Mouse (Mus musculus): ENCODE measurements around the gene Clip1.

Clip1 gene

DNA sequence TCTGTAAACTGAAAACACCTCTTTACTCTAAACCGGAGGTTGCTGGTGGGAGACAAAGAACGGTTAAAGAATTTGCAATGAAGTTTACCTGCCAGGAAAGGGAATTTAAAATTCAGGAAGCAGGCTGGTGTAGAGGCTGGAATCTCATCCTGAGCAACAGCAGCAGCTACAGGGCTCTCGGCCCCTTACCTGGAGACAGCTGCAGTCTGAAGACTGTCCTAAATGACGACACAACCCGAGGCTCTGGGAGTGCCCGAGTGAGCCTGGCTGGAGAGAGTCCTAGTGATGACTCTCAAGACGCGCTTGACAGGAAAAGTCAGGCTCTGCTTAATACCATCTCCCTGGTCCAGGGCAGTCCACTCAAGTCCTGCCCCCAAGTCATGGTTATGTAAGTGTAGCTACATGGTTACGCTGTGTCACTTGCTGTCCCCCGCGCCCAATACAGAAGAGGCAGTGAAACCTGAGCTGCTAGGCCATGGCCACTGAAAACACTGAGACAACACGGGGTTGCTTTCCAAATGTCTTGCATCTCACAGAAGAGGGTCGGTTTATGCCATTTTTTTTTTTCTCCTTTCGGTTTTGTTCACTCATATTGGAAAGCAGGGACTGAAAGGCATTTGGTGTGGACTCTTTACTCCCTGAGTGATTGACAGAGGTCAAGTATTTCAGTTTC lies 13.5 kb downstream of the Clip1 start:
- no peak for DNase-seq

DNA sequence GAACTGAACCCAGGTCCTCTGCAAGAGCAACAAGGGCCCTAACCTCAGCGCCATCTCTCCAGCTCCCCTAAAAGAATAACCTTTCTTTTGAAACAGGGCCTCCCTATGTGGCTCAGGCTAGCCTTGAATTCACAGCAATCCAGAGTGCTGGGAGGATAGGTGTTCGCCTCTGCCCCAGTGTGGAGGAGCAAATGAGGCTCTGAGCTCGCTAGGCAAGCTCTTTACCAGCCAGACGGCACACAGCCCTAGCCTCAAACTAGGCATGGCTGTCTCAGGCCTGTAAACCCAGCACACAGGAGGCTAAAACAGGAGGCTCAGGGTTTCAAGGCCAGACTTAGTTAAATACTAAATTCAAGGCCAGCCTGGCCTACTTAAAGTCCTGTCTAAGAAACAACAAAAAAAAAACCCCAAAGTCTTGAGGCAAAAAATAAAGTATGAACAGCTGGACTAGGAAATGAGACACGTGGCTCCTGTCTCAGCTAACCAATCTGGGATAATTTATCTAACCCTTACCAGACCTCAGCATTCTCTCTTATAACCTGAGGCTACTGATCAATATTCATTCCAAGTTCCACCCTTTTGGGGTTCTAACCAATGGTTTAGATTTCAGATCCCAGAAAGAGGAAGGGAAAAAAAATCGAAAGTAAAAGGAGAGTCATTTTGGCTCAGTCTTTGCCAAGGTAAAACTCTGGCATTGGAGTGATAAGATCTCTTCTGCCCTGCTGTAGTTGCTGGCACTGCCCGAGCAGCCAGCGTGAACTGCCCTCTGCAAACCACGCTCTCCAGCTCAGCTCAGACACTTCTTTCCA lies 14.2 kb downstream of the Clip1 start:
- no peak for DNase-seq

GRCm38 (mm10) chr5:123667915-123668314 lies 16.5 kb downstream of the Clip1 start:
- no peak for DNase-seq

DNA sequence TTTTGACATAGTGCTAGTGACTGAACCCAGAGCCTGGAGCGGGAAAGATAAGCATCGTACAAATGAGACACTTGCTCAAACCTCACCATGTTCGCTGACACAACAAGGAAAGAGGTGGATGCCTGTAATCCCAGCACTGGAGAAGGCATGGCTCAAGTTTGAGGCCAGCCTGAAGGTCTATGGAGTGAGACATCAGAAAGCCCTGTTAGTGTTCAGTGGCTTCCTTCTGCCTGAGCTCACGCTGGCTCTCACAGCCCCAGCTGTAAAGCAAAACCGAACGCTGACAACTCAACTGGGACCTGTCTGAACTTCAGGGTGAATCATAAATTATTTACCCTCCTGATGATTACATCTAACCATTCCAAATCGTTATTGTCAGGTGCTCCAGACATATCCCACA lies 18.5 kb downstream of the Clip1 start:
- DNase-seq, result no peak

- DNase-seq, result no peak
These were observed 20.1 kb downstream of the Clip1 start for GRCm38 (mm10) chr5:123664329-123664728.

DNA sequence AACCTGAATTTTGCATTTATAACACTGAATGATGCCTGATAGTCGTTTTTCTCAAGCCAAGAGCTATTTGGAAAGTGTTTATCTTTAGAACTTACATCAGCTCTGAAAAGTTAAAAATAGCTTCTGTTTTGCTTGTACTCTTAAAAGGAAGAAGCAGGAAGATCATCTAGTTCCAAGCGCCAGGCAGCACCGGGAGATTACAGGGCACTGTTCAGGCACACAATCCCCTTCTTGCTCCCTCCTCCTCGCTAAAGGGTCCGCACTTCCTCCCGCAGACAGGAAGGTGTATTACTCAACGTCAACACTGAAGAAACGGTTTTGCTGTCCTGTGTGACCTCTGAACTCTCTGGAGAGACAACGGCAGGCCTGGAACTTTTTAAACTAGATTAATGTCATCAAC lies 22.4 kb downstream of the Clip1 start:
- DNase-seq, result peak; percentile 44

- no peak for DNase-seq
These were observed 22.8 kb downstream of the Clip1 start for GRCm38 (mm10) chr5:123661602-123662001.

GRCm38 (mm10) chr5:123657651-123658050 lies 26.8 kb downstream of the Clip1 start:
- DNase-seq, result no peak

- no peak for DNase-seq
These were observed 29.5 kb downstream of the Clip1 start for GRCm38 (mm10) chr5:123654937-123655336.

DNA sequence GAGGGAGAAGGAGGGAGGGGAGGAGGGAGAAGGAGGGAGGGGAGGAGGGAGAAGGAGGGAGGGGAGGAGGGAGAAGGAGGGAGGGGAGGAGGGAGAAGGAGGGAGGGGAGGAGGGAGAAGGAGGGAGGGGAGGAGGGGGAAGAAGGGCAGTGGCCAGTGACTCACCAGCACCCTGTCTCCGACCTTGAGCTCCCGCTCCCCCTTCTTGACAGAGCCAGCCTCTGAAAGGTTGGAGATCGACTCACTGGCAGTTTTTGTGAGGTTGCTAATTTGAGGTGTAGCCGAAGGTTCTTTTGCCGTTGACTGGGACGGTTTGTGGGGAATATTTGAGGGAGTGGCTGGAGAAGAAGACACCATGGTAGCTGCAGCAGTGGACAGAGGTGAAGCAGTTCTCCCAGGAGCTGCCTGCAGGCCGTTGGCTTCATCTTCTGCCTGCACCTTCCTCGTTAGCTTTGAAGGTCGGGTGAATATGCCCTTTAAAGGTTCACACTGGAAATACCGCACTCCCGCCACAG lies 31.1 kb downstream of the Clip1 start:
- DNase-seq, result no peak

- DNase-seq, result no peak
These were observed 33.6 kb downstream of the Clip1 start for GRCm38 (mm10) chr5:123650825-123651224.

DNA sequence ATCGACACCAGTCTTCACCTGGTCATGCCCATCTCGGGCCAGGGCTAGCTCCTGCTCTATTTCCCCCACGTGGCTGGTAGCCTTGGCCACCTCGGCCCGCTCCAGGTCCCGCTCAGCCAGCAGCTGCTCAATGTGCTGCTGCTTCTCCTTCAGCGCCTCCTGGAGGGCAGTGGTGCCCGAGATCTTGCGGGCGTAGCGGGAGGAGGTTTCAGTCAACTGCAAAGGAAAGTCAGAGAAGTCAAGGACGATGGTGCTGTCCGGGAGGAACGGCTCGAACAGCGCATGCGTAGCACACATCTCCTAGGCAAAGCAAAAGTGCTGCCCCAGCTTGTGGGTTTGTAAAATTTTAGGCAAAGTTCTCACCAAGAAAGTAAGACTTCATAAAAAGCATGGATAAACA lies 42.0 kb downstream of the Clip1 start:
- peak; percentile 14 for DNase-seq

DNA sequence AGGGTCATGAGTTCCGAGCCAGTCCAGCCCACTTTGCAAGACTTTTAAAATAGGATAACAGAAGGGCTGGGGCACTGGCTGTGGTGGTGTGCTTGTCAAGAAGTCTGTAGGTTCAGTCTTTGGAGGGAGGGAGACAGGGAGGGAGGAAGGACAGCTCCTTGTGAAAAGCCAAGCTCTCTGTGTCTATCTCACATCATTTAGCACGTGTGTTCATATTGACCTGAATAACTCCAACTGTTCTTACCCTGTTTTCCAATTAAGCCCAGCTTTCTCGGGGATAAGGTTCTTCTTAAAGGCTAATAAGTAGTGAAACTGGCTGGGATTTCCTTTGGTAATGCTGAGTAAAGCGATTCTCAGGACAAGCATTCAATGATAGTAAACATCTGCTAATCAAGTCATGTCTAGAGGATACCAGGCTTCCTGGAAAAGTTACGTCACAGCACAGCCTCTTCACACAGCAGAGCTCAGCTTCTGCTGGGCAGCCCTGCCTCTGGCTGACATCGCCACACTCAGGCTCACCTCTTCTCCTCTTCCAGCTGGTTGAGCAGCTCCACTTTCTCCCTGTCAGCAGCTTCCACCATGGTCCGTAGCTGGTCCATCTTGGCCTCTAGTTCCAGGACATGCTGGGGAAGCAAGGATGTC lies 43.0 kb downstream of the Clip1 start:
- peak; percentile 27 for DNase-seq

- DNase-seq, result no peak
These were observed 44.2 kb downstream of the Clip1 start for GRCm38 (mm10) chr5:123640181-123640580.

DNA sequence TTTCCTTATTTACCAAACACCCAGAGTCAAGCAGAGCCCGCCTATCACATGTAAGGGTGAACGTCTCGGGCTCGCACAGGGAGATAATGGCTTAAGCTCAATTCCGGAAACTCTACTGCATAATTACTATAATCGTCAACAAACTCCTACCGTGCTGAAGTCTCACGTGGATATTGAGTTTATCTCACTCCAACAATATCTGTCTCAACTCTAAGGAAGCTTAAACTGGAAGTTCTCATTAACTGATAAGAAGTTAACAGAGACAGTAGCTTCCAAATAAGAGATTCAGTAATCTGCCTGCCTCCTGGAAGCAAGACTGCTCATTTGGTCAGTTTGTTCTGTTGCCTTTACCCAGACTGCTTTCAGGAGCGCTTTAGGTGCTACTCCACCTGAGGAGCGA lies 53.2 kb downstream of the Clip1 start:
- no peak for DNase-seq

- DNase-seq, result peak; percentile 87
These were observed 57.8 kb downstream of the Clip1 start for GRCm38 (mm10) chr5:123626631-123627030.

- no peak for DNase-seq
These were observed 62.0 kb downstream of the Clip1 start for GRCm38 (mm10) chr5:123622421-123622820.

GRCm38 (mm10) chr5:123618558-123618957 lies 65.9 kb downstream of the Clip1 start:
- DNase-seq, result peak; percentile 39

DNA sequence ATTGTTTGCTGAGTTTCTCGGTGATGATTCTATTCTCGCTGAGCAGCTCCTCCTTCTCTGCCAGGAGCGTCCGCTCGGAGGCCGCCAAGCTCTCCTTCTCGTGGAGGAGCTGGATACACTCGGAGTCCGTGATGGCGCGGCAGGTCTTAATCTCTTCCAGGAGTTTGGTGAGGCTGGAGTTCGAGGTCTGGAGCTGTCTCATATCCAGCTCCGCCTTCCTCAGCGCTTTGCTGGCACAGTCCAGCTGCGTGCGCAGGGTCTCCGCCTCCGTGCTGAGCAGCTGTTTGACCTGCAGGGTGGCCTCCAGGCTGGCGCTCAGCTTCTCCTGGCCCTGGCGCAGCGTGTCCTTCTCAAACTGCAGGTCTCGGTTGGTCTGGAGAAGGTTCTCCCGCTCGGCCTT lies 70.2 kb downstream of the Clip1 start:
- DNase-seq, result no peak

DNA sequence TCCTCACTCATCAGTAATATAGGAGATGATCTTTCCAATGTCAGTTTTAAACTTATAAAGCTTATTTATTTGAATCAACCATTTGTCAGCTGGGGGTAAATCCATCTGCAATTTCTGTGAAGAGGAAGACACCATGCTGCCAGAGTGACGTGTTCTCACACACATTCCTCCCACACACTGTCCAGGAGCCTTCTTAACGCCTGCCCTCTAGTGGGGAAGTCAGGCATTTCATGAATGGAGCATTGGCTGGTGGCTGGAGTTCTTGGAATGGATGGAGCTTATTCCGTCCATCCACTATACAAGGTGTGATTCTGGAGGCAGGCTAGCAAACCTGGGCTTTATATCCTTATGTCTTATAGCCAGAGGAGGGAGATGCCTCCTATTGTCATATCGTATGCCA lies 74.6 kb downstream of the Clip1 start:
- DNase-seq, result peak; percentile 89

- DNase-seq, result no peak
These were observed 75.0 kb downstream of the Clip1 start for GRCm38 (mm10) chr5:123609416-123609815.

DNA sequence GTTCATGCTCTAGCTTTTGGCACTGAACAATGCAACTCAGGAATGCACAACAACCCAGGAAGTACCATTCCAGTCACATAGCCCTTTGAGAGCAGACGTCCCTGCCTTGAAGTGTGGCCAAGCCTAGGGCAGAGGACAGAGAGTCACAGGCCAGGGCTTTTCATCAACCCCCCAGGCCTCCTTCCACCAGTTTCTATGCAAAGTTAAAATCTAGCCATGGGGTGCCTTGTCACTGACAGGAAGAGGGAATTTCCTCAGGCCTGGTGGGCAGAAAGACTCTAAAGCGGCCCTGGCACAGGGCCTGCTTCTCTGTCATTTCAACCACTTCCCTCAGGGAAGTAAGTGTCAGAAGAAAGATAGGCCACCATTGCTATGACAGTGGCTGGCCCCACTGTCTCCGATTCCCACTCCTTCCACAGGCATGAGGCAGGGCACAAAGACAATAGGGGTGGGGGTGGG lies 77.2 kb downstream of the Clip1 start:
- DNase-seq, result peak; percentile 66

DNA sequence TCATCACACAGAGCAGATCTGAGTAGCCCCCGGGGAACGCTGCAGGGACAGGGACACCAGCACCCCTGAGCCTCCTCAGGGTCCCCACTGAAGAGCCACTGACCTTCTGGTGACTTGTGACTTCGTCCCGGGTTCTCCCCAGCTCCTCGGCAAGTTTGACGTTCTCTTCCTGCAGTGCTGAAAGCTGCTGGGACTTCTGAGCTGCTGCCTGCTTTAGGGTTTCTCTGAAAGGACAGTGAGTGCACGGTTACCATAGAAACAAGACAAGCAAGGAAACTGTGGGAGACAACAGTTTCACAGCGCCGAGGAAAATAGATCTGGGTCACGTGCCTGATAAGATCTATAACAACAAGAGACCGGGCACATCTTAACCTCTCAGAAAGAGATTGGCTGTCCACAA lies 80.9 kb downstream of the Clip1 start:
- peak; percentile 29 for DNase-seq

DNA sequence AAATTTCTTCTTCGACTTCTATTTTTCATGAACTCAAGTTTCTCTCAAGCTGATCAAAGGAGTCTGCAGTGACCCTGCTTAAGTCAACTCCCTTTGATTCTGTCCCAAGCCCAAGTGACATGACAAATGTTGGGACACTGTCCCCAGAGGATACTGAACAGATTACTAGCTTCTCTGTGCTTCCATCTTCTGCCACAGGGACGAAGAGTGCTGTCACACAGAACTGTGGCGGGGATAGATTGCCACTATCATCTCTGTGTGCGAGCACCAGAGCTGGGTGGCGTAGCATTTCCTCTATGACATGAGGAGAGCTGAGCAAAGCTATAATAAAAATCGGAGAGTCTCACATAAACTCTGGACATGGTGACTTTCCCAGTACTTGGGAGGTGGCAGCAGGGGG lies 82.2 kb downstream of the Clip1 start:
- DNase-seq, result peak; percentile 25

All from kidney, postnatal 10 days (tissue).